Mouse (Mus musculus) monocyte, adult 2 months (primary cell): ENCODE data around the gene 1700029P11Rik.

Experiments
- DNase-seq, 2 experiments: peaks; one replicate each; pipeline ENCODE4 v3.0.0; 2022; ENCODE audit warnings: low spot score in 2 of 2, low read depth in 1 of 2

1700029P11Rik gene

GRCm38 (mm10) chr15:82011947-82012346, 31.6 kb downstream of the 1700029P11Rik start:
- no peak for DNase-seq

- DNase-seq: no peak
These were observed 34.5 kb downstream of the 1700029P11Rik start for GRCm38 (mm10) chr15:82014745-82015391.

GRCm38 (mm10) chr15:82015392-82016100, 35.2 kb downstream of the 1700029P11Rik start:
- peak in 1 of 2 experiments; percentile 2 for DNase-seq

- peak; percentile 96 to 99 for DNase-seq
These were observed 35.9 kb downstream of the 1700029P11Rik start for GRCm38 (mm10) chr15:82016101-82016808.

GRCm38 (mm10) chr15:82016830-82017229, 36.5 kb downstream of the 1700029P11Rik start:
- DNase-seq: no peak

- no peak for DNase-seq
These were observed 37.1 kb downstream of the 1700029P11Rik start for GRCm38 (mm10) chr15:82017461-82017860.

GRCm38 (mm10) chr15:82019288-82019687, 38.9 kb downstream of the 1700029P11Rik start:
- no peak for DNase-seq

GRCm38 (mm10) chr15:82022535-82023088, 42.3 kb downstream of the 1700029P11Rik start:
- no peak for DNase-seq

GRCm38 (mm10) chr15:82023965-82024635, 43.8 kb downstream of the 1700029P11Rik start:
- no peak for DNase-seq

GRCm38 (mm10) chr15:82027276-82027675, 46.9 kb downstream of the 1700029P11Rik start:
- DNase-seq: no peak

- no peak for DNase-seq
These were observed 47.4 kb downstream of the 1700029P11Rik start for GRCm38 (mm10) chr15:82027726-82028125.
